Mouse (Mus musculus) MEL (cell line): ENCODE results near the gene Gpx4. TPM values are rescaled to one million over a fixed set of nuclear protein-coding genes. Genes with fewer than 3 reads are reported as not detected.

Experiments used
- DNase-seq: peaks from one replicate; pipeline ENCODE4 v3.0.0; 2011; ENCODE audit warnings: low read depth, low spot score
- H3K27ac ChIP-seq: 2 replicates; pipeline ENCODE4 v1.5.1; 2012; ENCODE audit warnings: low read depth, mild to moderate bottlenecking, control low read depth, low read length, moderate library complexity; ENCODE audit not compliant: control insufficient read depth
- H3K27me3 ChIP-seq, 2 experiments: fragments of 150-350 bp in 1 of 2; sonication (generic) in 1 of 2; 2 replicates each; pipeline ENCODE4 v1.6.1; 2012; ENCODE audit warnings: low read length in 2 of 2, mild to moderate bottlenecking in 2 of 2, improper control_type of control experiment in 1 of 2, moderate library complexity in 1 of 2; ENCODE audit not compliant: insufficient read depth in 2 of 2, control insufficient read depth in 1 of 2
- H3K36me3 ChIP-seq, 2 experiments: 2 replicates each; pipeline ENCODE4 v1.6.1; 2012 to 2014; ENCODE audit warnings: low read length in 2 of 2, improper control_type of control experiment in 1 of 2, inconsistent platforms in 1 of 2, mild to moderate bottlenecking in 1 of 2; ENCODE audit not compliant: insufficient read depth in 2 of 2, control insufficient read depth in 1 of 2
- H3K4me1 ChIP-seq, 2 experiments: fragments of 150-350 bp in 1 of 2; sonication (generic) in 1 of 2; 2 replicates each; pipeline ENCODE4 v1.6.1; 2012; ENCODE audit warnings: low read length in 2 of 2, improper control_type of control experiment in 1 of 2, mild to moderate bottlenecking in 1 of 2; ENCODE audit not compliant: insufficient read depth in 2 of 2, control insufficient read depth in 1 of 2
- H3K4me3 ChIP-seq, 2 experiments: fragments of 150-350 bp in 1 of 2; sonication (generic) in 1 of 2; 2 replicates each; pipeline ENCODE4 v1.5.1; 2012; ENCODE audit warnings: low read depth in 2 of 2, low read length in 2 of 2, mild to moderate bottlenecking in 2 of 2, moderate library complexity in 2 of 2, control low read depth in 1 of 2, improper control_type of control experiment in 1 of 2; ENCODE audit not compliant: control insufficient read depth in 1 of 2, insufficient read depth in 1 of 2
- H3K79me2 ChIP-seq: 2 replicates; pipeline ENCODE4 v1.6.1; 2012; ENCODE audit warnings: mild to moderate bottlenecking, low read length, moderate library complexity; ENCODE audit not compliant: control insufficient read depth, poor library complexity, insufficient read depth
- H3K9ac ChIP-seq: 2 replicates; pipeline ENCODE4 v1.6.1; 2012; ENCODE audit warnings: low read depth, mild to moderate bottlenecking, control low read depth, low read length, moderate library complexity; ENCODE audit not compliant: control insufficient read depth, poor library complexity, severe bottlenecking
- H3K9me3 ChIP-seq: fragments of 150-350 bp; sonication (generic); replicated peaks from 2 replicates; pipeline ENCODE4 v1.6.1; 2012; ENCODE audit warnings: mild to moderate bottlenecking, low read length, improper control_type of control experiment, moderate library complexity; ENCODE audit not compliant: insufficient read depth
- CTCF ChIP-seq, 3 experiments: IDR thresholded peaks in 2 of 3; conservative IDR thresholded peaks in 1 of 3; 2 replicates each; pipeline ENCODE4 v1.5.1; 2011 to 2012; ENCODE audit warnings: low read length in 3 of 3, low read depth in 2 of 3, mild to moderate bottlenecking in 2 of 3, improper control_type of control experiment in 1 of 3, inconsistent platforms in 1 of 3, mixed read lengths in 1 of 3, moderate library complexity in 1 of 3; ENCODE audit not compliant: control insufficient read depth in 1 of 3, insufficient read depth in 1 of 3, poor library complexity in 1 of 3, severe bottlenecking in 1 of 3
- E2F4 ChIP-seq: IDR thresholded peaks from 2 replicates; pipeline ENCODE4 v1.6.1; 2011; ENCODE audit warnings: low read depth, low read length, improper control_type of control experiment, borderline replicate concordance
- ETS1 ChIP-seq: IDR thresholded peaks from 2 replicates; pipeline ENCODE4 v1.6.1; 2012; ENCODE audit warnings: low read depth, mild to moderate bottlenecking, inconsistent platforms, low read length, improper control_type of control experiment, moderate library complexity
- GATA1 ChIP-seq: IDR thresholded peaks from 2 replicates; pipeline ENCODE4 v1.6.1; 2011; ENCODE audit warnings: low read depth, low read length, improper control_type of control experiment
- HCFC1 ChIP-seq: IDR thresholded peaks from 2 replicates; pipeline ENCODE4 v1.6.1; 2012; ENCODE audit warnings: low read depth, mild to moderate bottlenecking, inconsistent platforms, low read length, improper control_type of control experiment, moderate library complexity
- JUND ChIP-seq: IDR thresholded peaks from 2 replicates; pipeline ENCODE4 v1.6.1; 2011; ENCODE audit warnings: low read depth, mild to moderate bottlenecking, improper control_type of control experiment, low read length
- KAT2A ChIP-seq: conservative IDR thresholded peaks from 2 replicates; pipeline ENCODE4 v1.6.1; 2012; ENCODE audit warnings: low read depth, low read length, improper control_type of control experiment, inconsistent platforms
- MAFK ChIP-seq: IDR thresholded peaks from 2 replicates; pipeline ENCODE4 v1.6.1; 2011; ENCODE audit warnings: low read depth, mild to moderate bottlenecking, low read length, improper control_type of control experiment, borderline replicate concordance
- MAX ChIP-seq: IDR thresholded peaks from 2 replicates; pipeline ENCODE4 v1.6.1; 2011; ENCODE audit warnings: low read length, improper control_type of control experiment
- MEF2A ChIP-seq: IDR thresholded peaks from 2 replicates; pipeline ENCODE4 v1.6.1; 2014; ENCODE audit warnings: low read depth, mild to moderate bottlenecking, inconsistent platforms, low read length, improper control_type of control experiment; ENCODE audit not compliant: poor library complexity, insufficient replicate concordance, severe bottlenecking; ENCODE audit errors: extremely low read depth
- MXI1 ChIP-seq: IDR thresholded peaks from 2 replicates; pipeline ENCODE4 v1.6.1; 2011; ENCODE audit warnings: mild to moderate bottlenecking, low read depth, low read length, improper control_type of control experiment
- MYC ChIP-seq: IDR thresholded peaks from 2 replicates; pipeline ENCODE4 v1.6.1; 2011; ENCODE audit warnings: low read depth, mild to moderate bottlenecking, low read length, improper control_type of control experiment, moderate library complexity
- NELFE ChIP-seq: IDR thresholded peaks from 2 replicates; pipeline ENCODE4 v1.6.1; 2011; ENCODE audit warnings: low read depth, low read length, improper control_type of control experiment
- POLR2AphosphoS2 ChIP-seq: IDR thresholded peaks from 2 replicates; pipeline ENCODE4 v1.6.1; 2011; ENCODE audit warnings: low read length, improper control_type of control experiment
- POLR2AphosphoS5 ChIP-seq: IDR thresholded peaks from 2 replicates; pipeline ENCODE4 v1.6.1; 2012; ENCODE audit warnings: low read depth, borderline replicate concordance, mild to moderate bottlenecking, inconsistent platforms, low read length, moderate library complexity, mixed read lengths
- SIN3A ChIP-seq: IDR thresholded peaks from 2 replicates; pipeline ENCODE4 v1.6.1; 2012; ENCODE audit warnings: low read length, improper control_type of control experiment, inconsistent platforms
- SMC3 ChIP-seq: IDR thresholded peaks from 2 replicates; pipeline ENCODE4 v1.6.1; 2011; ENCODE audit warnings: low read depth, low read length, improper control_type of control experiment
- TAL1 ChIP-seq: IDR thresholded peaks from 2 replicates; pipeline ENCODE4 v1.6.1; 2012; ENCODE audit warnings: mild to moderate bottlenecking, inconsistent platforms, low read length, moderate library complexity, mixed read lengths
- TBP ChIP-seq: IDR thresholded peaks from 2 replicates; pipeline ENCODE4 v1.8.0; 2011; ENCODE audit warnings: low read depth, low read length, improper control_type of control experiment
- USF1 ChIP-seq: IDR thresholded peaks from 2 replicates; pipeline ENCODE4 v1.6.1; 2014; ENCODE audit warnings: low read depth, mild to moderate bottlenecking, inconsistent platforms, low read length, improper control_type of control experiment, moderate library complexity
- ZC3H11A ChIP-seq: IDR thresholded peaks from 2 replicates; pipeline ENCODE4 v1.6.1; 2012; ENCODE audit warnings: low read depth, mild to moderate bottlenecking, inconsistent platforms, low read length, improper control_type of control experiment
- polyA plus RNA-seq, 2 experiments: library from polyadenylated mRNA; stranded (reverse) in 1 of 2; unstranded in 1 of 2; fragments of >175 nt in 1 of 2; fragments of >200 nt in 1 of 2; gene quantifications; 2 replicates each; pipeline versions ENCODE4 v1.2.1 to v1.2.4; 2012; ENCODE audit warnings: low replicate concordance in 2 of 2, low read depth in 1 of 2; ENCODE audit not compliant: insufficient read length in 2 of 2, insufficient read depth in 1 of 2, missing spikeins in 1 of 2
- total RNA-seq: library from RNA; depleted of rRNA; stranded (reverse); fragments of 300-350 nt; gene quantifications from 2 replicates; pipeline ENCODE4 v1.2.3, GENCODE M21; 2012

Gpx4 gene
- total and polyA plus RNA-seq, 3 experiments = 508 to 536 TPM; not detected in 1

GRCm38 (mm10) chr10:80102216-80102915, 55.4 kb downstream of the Gpx4 start (continued):
- TF ChIP-seq JUND (no peak), POLR2AphosphoS5 (no peak), CTCF (IDR thresholded peaks at IDR 0.05 in 2 of 3, conservative IDR thresholded peaks at IDR 0.05 in 1 of 3; ENCODE audit: control insufficient read depth in 1 of 3, insufficient read depth in 1 of 3, low read depth in 2 of 3, low read length in 3 of 3, poor library complexity in 1 of 3, severe bottlenecking in 1 of 3) (no peak), MXI1 (peak; percentile 50; the same call in 1 of the 2 replicates), USF1 (no peak), NELFE (peak; percentile 81), ETS1 (peak; percentile 29; the same call in 1 of the 2 replicates), E2F4 (no peak), HCFC1 (peak; percentile 83), MAX (no peak), KAT2A (no peak; the same call in 1 of the 2 replicates)
- TF ChIP-seq, all 39 proteins: peak for 13

- Histone ChIP-seq H3K27ac (0 out of 2 replicates have a peak overlapping the region, but pooled peaks have one; percentile 20), H3K79me2 (peaks cover 39% of the 10 kb centered on the region), H3K4me1 (peaks cover 12 to 34% of the 10 kb centered on the region in 2 experiments), H3K27me3 (no peaks in the 10 kb centered on the region), H3K9ac (peak overlapping the region; percentile 99), H3K9me3 (no peaks in the 10 kb centered on the region), H3K4me3 (peak overlapping the region in 1 of 2 experiments; percentile 99; a peak in 3 of 4 replicates), H3K36me3 (peaks cover 0 to 16% of the 10 kb centered on the region in 2 experiments; a peak in 2 of 4 replicates)
- peak; percentile 33 for DNase-seq
- no peak for TF ChIP-seq ZC3H11A
- no peak for TF ChIP-seq SIN3A
- TF ChIP-seq TAL1 = peak; percentile 54
Measured at GRCm38 (mm10) chr10:80103032-80103431, 56.1 kb downstream of the Gpx4 start.

GRCm38 (mm10) chr10:80104181-80104580, 57.2 kb downstream of the Gpx4 start:
- H3K9ac ChIP-seq = no peak overlapping the region
- TF ChIP-seq MYC = no peak
- TF ChIP-seq MEF2A = no peak
- no peak for TF ChIP-seq JUND
- no peak for TF ChIP-seq TBP
- no peak for TF ChIP-seq SMC3
- TF ChIP-seq MAFK = no peak
- TF ChIP-seq GATA1 = no peak
- no peak for TF ChIP-seq POLR2AphosphoS2
- H3K4me1 ChIP-seq = peaks cover 12 to 23% of the 10 kb centered on the region in 2 experiments
- peaks cover 0 to 14% of the 10 kb centered on the region in 2 experiments; a peak in 2 of 4 replicates for H3K36me3 ChIP-seq
- H3K27me3 ChIP-seq = no peaks in the 10 kb centered on the region
- H3K79me2 ChIP-seq = peaks cover 29% of the 10 kb centered on the region
- no peak overlapping the region for H3K27ac ChIP-seq
- no peak for DNase-seq
- H3K4me3 ChIP-seq = no peak overlapping the region
- H3K9me3 ChIP-seq = no peaks in the 10 kb centered on the region
